Mouse (Mus musculus) pancreas, adult 10 weeks (tissue): ENCODE measurements around the gene Zfp36. TPM values are rescaled to one million over a fixed set of nuclear protein-coding genes. Genes with fewer than 3 reads are reported as not detected.

ENCODE experiments used
- polyA plus RNA-seq: library from polyadenylated mRNA; stranded (reverse); fragments of 350-450 nt; fragmentation: Illumina TruSeq; extraction: RNeasy Lipid Tissue Mini Kit (QIAGEN cat#74804); gene quantifications from one replicate; pipeline ENCODE4 v1.2.3, GENCODE M21; 2015; ENCODE audit warnings: low read depth, low replicate concordance; ENCODE audit not compliant: insufficient read depth

The Zfp36 gene
- polyA plus RNA-seq: 11.6 TPM

DNA sequence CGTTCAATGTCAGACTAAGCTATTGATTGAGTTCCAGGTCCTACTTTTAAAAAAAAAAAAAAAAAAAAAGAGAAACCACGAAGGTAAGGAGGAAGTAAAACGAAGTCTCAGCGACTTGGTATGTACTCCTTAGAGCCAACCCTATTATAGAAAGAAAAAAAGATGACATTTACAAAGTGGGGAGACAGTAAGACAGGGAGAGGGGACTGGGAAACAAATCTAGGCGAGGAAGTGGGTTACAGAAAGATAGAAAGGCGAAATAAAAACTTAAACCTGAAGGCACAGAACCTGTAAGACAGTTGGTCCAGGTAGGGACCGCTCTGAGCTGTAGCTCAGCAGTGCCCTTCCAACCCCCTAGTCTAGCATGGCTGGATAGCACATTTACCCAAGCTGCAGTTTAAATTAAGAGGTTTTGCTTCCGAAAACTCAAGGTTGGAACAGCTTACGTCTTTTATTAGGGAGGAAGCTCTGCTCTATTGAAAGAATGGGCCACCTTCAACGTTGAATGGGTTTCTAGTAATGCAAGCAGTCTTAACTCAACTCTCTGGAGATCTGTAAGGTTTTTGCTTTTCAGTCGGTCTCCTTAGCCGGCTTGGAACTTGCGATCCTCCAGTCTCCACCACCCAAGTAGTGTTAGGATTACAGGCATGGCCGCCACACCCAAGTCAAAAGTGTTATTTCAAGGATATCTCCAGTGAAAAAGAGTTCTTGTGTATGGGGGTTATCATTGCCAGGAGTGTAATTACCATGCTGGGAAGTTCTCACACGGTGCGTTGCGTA is at the start of gene Zfp36:
TSS of gene Zfp36 (minus strand) at position 17 of the 780 bp plus-strand sequence.

GRCm38 (mm10) chr7:28392429-28393271 is 12.6 kb upstream of the Zfp36 start, which contains the start of the genes Med29 and Paf1:
Med29 (minus strand) TSS chr7:28392708.
Paf1 (plus strand) TSS chr7:28392951.

GRCm38 (mm10) chr7:28372251-28373108 is 7.6 kb downstream of the Zfp36 start, which contains the start of gene Plekhg2:
Plekhg2 (minus strand) TSS chr7:28372599.

GRCm38 (mm10) chr7:28350155-28350883 is 29.7 kb downstream of the Zfp36 start, which contains the start of gene Rps16:
Rps16 (plus strand) TSS chr7:28350652.

GRCm38 (mm10) chr7:28338108-28338998 is 41.7 kb downstream of the Zfp36 start, which contains the start of gene Supt5:
Supt5 (minus strand) TSS chr7:28338746.

Other genes starting within 250 kb of the Zfp36 start
- 22.7 TPM for gene Fbl, start 210.5 kb downstream of the Zfp36 start, polyA plus RNA-seq
- gene Dyrk1b, start 200.8 kb downstream of the Zfp36 start, polyA plus RNA-seq: 4.9 TPM
- 2.6 TPM for gene Eid2, start 112.4 kb downstream of the Zfp36 start, polyA plus RNA-seq
- 0.94 TPM for gene Eid2b, start 102.5 kb downstream of the Zfp36 start, polyA plus RNA-seq
- gene Selenov, start 89.1 kb downstream of the Zfp36 start, polyA plus RNA-seq: not detected
- not detected for gene Dll3, start 78.0 kb downstream of the Zfp36 start, polyA plus RNA-seq
- 17.7 TPM for gene Timm50, start 68.2 kb downstream of the Zfp36 start, polyA plus RNA-seq
- 29.0 TPM for gene Supt5, start 41.5 kb downstream of the Zfp36 start, polyA plus RNA-seq
- gene Rps16, start 29.6 kb downstream of the Zfp36 start, polyA plus RNA-seq: 346 TPM
- gene Plekhg2, start 7.7 kb downstream of the Zfp36 start, polyA plus RNA-seq: 9.1 TPM
- gene Med29, start 12.5 kb upstream of the Zfp36 start, polyA plus RNA-seq: 11.4 TPM
- gene Paf1, start 12.7 kb upstream of the Zfp36 start, polyA plus RNA-seq: 34.6 TPM
- 10.5 TPM for gene Gmfg, start 57.2 kb upstream of the Zfp36 start, polyA plus RNA-seq
- gene Lrfn1, start 71.7 kb upstream of the Zfp36 start, polyA plus RNA-seq: 0.52 TPM
- not detected for gene Ifnl2, start 130.2 kb upstream of the Zfp36 start, polyA plus RNA-seq
- not detected for gene Ifnl3, start 142.6 kb upstream of the Zfp36 start, polyA plus RNA-seq
- 18,579 TPM for gene Sycn, start 160.6 kb upstream of the Zfp36 start, polyA plus RNA-seq
- not detected for gene Nccrp1, start 167.0 kb upstream of the Zfp36 start, polyA plus RNA-seq
- gene Samd4b, start 217.9 kb upstream of the Zfp36 start, polyA plus RNA-seq: 8.6 TPM
- gene Pak4, start 217.9 kb upstream of the Zfp36 start, polyA plus RNA-seq: 5.4 TPM